Mouse (Mus musculus) MEL (cell line): ENCODE results near the gene Ankk1.

Source experiments
- CTCF ChIP-seq, 3 experiments: IDR thresholded peaks in 2 of 3; conservative IDR thresholded peaks in 1 of 3; 2 replicates each; pipeline ENCODE4 v1.5.1; 2011 to 2012; ENCODE audit warnings: low read length in 3 of 3, low read depth in 2 of 3, mild to moderate bottlenecking in 2 of 3, improper control_type of control experiment in 1 of 3, inconsistent platforms in 1 of 3, mixed read lengths in 1 of 3, moderate library complexity in 1 of 3; ENCODE audit not compliant: control insufficient read depth in 1 of 3, insufficient read depth in 1 of 3, poor library complexity in 1 of 3, severe bottlenecking in 1 of 3
- E2F4 ChIP-seq: IDR thresholded peaks from 2 replicates; pipeline ENCODE4 v1.6.1; 2011; ENCODE audit warnings: low read depth, low read length, improper control_type of control experiment, borderline replicate concordance
- EP300 ChIP-seq, 2 experiments: IDR thresholded peaks; 2 replicates each; pipeline ENCODE4 v1.6.1; 2011; ENCODE audit warnings: improper control_type of control experiment in 2 of 2, low read length in 2 of 2, low read depth in 1 of 2, mild to moderate bottlenecking in 1 of 2
- GABPA ChIP-seq: IDR thresholded peaks from 2 replicates; pipeline ENCODE4 v1.6.1; 2012; ENCODE audit warnings: low read depth, mild to moderate bottlenecking, inconsistent platforms, low read length, improper control_type of control experiment, moderate library complexity
- GATA1 ChIP-seq: IDR thresholded peaks from 2 replicates; pipeline ENCODE4 v1.6.1; 2011; ENCODE audit warnings: low read depth, low read length, improper control_type of control experiment
- HCFC1 ChIP-seq: IDR thresholded peaks from 2 replicates; pipeline ENCODE4 v1.6.1; 2012; ENCODE audit warnings: low read depth, mild to moderate bottlenecking, inconsistent platforms, low read length, improper control_type of control experiment, moderate library complexity
- MAFK ChIP-seq: IDR thresholded peaks from 2 replicates; pipeline ENCODE4 v1.6.1; 2011; ENCODE audit warnings: low read depth, mild to moderate bottlenecking, low read length, improper control_type of control experiment, borderline replicate concordance
- MXI1 ChIP-seq: IDR thresholded peaks from 2 replicates; pipeline ENCODE4 v1.6.1; 2011; ENCODE audit warnings: mild to moderate bottlenecking, low read depth, low read length, improper control_type of control experiment
- MYC ChIP-seq: IDR thresholded peaks from 2 replicates; pipeline ENCODE4 v1.6.1; 2011; ENCODE audit warnings: low read depth, mild to moderate bottlenecking, low read length, improper control_type of control experiment, moderate library complexity
- NRF1 ChIP-seq: IDR thresholded peaks from 2 replicates; pipeline ENCODE4 v1.6.1; 2014; ENCODE audit warnings: low read depth, mild to moderate bottlenecking, inconsistent platforms, low read length, improper control_type of control experiment, moderate library complexity; ENCODE audit not compliant: poor library complexity, insufficient read depth, severe bottlenecking
- POLR2A ChIP-seq, 2 experiments: IDR thresholded peaks; 2 replicates each; pipeline ENCODE4 v1.6.1; 2011 to 2012; ENCODE audit warnings: low read length in 2 of 2, mild to moderate bottlenecking in 2 of 2, control low read depth in 1 of 2, improper control_type of control experiment in 1 of 2, low read depth in 1 of 2, moderate library complexity in 1 of 2; ENCODE audit not compliant: control insufficient read depth in 1 of 2, insufficient read depth in 1 of 2, poor library complexity in 1 of 2
- SMC3 ChIP-seq: IDR thresholded peaks from 2 replicates; pipeline ENCODE4 v1.6.1; 2011; ENCODE audit warnings: low read depth, low read length, improper control_type of control experiment
- ZC3H11A ChIP-seq: IDR thresholded peaks from 2 replicates; pipeline ENCODE4 v1.6.1; 2012; ENCODE audit warnings: low read depth, mild to moderate bottlenecking, inconsistent platforms, low read length, improper control_type of control experiment
- ZNF384 ChIP-seq: IDR thresholded peaks from 2 replicates; pipeline ENCODE4 v1.6.1; 2012; ENCODE audit warnings: low read depth, mild to moderate bottlenecking, inconsistent platforms, low read length, improper control_type of control experiment

GRCm38 (mm10) chr9:49379962-49380361 lies 46.9 kb downstream of the Ankk1 start:
- TF ChIP-seq CTCF (IDR thresholded peaks at IDR 0.05 in 2 of 3, conservative IDR thresholded peaks at IDR 0.05 in 1 of 3; ENCODE audit: control insufficient read depth in 1 of 3, insufficient read depth in 1 of 3, low read depth in 2 of 3, low read length in 3 of 3, poor library complexity in 1 of 3, severe bottlenecking in 1 of 3) (no peak), MAFK (no peak), POLR2A (IDR thresholded peaks at IDR 0.05; ENCODE audit: control insufficient read depth in 1 of 2, insufficient read depth in 1 of 2, low read depth in 1 of 2, low read length in 2 of 2, poor library complexity in 1 of 2) (no peak), ZNF384 (no peak), NRF1 (no peak), GATA1 (no peak), E2F4 (no peak), SMC3 (no peak), ZC3H11A (no peak), GABPA (no peak), EP300 (IDR thresholded peaks at IDR 0.05; ENCODE audit: low read depth in 1 of 2, low read length in 2 of 2) (no peak), MYC (no peak), MXI1 (no peak), HCFC1 (no peak)
